Mouse (Mus musculus) 3T3-L1 (cell line): ENCODE measurements around the gene Wdr60.

Experiments
- DNase-seq: peaks from one replicate; pipeline ENCODE4 v3.0.0-alpha.2; 2015; ENCODE audit warnings: low read depth, low spot score

The Wdr60 gene

GRCm38 (mm10) chr12:116183212-116183935 is 79.4 kb downstream of the Wdr60 start:
- DNase-seq = no peak

- peak; percentile 53 for DNase-seq
Measured at GRCm38 (mm10) chr12:116182376-116182775, 80.4 kb downstream of the Wdr60 start.

- peak; percentile 88 for DNase-seq
Measured at GRCm38 (mm10) chr12:116181436-116182050, 81.3 kb downstream of the Wdr60 start.

DNA sequence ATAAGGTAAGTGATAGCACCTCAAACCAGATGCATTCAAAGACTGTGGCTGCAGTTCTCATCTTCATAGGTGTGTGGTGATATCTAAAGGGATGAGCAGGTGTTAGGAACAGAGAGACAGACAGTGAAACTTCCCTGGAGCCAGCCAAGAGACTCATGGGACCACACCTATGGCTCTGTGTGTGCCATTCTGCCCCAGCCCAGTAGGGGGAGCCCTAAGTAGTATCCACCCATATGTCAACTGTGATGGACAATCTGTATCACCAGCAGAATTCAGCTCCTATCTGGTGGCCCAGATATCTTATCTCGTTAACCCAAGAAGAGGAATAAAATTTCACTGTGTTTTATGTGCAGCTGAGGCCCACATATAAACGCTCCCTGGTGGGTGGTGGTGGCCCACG is 85.9 kb downstream of the Wdr60 start:
- no peak for DNase-seq

DNA sequence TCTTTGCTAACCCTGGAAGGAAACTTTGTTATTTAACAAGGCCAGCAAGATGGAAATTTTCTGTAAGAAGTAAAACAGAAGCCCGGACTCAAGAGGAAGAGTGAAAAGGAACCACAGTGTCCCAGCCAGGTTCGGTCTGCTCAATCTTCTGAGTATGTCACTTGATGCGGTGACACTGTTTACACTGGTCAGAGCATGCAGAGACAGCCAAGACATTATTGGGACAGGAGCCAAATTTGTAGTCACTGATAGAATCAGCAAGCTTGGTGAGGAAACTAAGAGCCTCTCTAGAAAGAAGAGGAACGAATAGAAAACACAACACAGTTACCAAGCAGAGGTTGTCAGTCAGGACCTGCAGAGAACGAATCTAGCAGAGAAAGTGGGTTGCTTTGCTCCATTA is 93.2 kb downstream of the Wdr60 start:
- DNase-seq = no peak

- DNase-seq = peak; percentile 53
Measured at GRCm38 (mm10) chr12:116165368-116165767, 97.5 kb downstream of the Wdr60 start.

GRCm38 (mm10) chr12:116159695-116160094 is 103.1 kb downstream of the Wdr60 start:
- no peak for DNase-seq

DNA sequence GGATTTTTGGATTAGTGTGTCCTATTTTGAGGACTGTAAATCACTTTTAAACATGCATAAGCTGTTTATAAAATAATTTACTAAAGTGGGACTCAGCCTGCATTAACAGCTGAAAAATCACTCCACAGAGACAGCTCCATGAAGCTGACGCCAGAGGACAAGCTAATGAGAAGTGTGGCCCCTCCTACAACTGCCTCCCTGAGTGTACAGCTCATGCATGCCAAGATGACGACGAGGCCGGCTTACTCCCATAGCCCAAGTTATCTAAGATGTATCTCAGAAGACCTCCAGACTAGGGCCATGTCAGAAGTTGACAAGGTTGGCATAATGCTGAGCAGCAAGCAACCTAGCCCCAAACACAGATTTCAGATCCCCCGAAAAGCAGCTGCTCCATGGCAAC is 103.6 kb downstream of the Wdr60 start:
- no peak for DNase-seq

GRCm38 (mm10) chr12:116156792-116157532 is 105.9 kb downstream of the Wdr60 start:
- no peak for DNase-seq
